8 mouse cellular contexts compared by ENCODE assay signal in the genomic region with DNA sequence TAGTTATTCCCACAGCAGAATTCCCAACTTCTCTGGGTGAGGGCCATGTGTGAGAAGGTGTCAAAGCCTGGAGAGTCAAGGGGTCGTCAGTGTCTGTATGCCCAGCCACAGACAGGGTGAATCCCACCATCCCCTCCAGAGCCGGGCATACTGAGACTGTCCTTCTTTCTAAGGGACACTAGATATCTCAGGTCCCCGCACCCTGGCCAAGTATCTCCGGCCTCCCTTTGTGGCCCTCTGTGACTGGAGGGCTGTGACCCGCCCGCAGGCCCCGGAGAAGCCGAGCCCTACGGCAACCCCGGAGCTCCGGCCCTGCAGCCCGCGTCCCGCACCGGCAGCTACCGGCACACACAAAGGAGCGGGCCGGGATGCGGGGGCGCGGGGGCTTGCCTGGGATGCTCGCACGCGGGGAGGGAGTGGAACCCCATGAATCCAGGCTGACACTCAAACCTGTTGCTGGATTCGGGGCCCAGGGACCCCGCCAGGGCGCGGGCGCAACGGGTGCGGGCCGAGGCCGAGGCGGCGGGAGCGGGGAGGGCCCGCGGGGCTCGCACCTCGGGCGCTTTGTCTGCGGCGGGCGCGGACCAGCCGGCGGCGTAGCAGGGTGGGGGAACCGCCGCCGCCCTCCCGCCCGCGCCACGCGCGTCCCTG. TPM values are rescaled to one million over a fixed set of nuclear protein-coding genes. Genes with fewer than 3 reads are reported as not detected.
DNase-seq lines count a peak whose midpoint lies in the region; ATAC-seq and TF ChIP-seq lines count a peak whose summit lies in the region.

No protein-coding gene starts in this region.

- 0 out of 2 replicates have a peak, but pooled peaks cover 4% of the 10 kb centered on the region for H3K36me3 ChIP-seq in hindbrain, embryonic 10.5 days
- no peaks in the 10 kb centered on the region for H3K36me3 ChIP-seq in liver, embryonic 15.5 days (replicated peaks)

- WGBS in lung, adult 2 months, result 1% methylated on average over 53 of the region's 57 CpGs
- under 1% methylated on average over 57 of the region's 57 CpGs for WGBS in hindbrain, embryonic 10.5 days
- 1% methylated on average over 52 of the region's 57 CpGs for WGBS in liver, embryonic 15.5 days (ENCODE audit: insufficient replicate concordance)

- DNase-seq in lung, adult 2 months, result peak; percentile 39
- DNase-seq in lung, postnatal 14 days, result no peak
- DNase-seq in adrenal gland, postnatal 10 days, result peak; percentile 42
- peak; percentile 44 for DNase-seq in embryo, embryonic 11 days
- peak; percentile 61 for DNase-seq in hindbrain, embryonic 10.5 days (ENCODE audit: low spot score)
- DNase-seq in retina, postnatal 1 day, result peak; percentile 62

- no peaks in the 10 kb centered on the region for H3K27me3 ChIP-seq in hindbrain, embryonic 10.5 days (ENCODE audit: insufficient read depth, poor library complexity, severe bottlenecking)
- peaks cover 39% of the 10 kb centered on the region for H3K27me3 ChIP-seq in liver, embryonic 15.5 days

- peak overlapping the region; percentile 78 for H3K4me2 ChIP-seq in liver, embryonic 15.5 days

- no peak for TF ChIP-seq POLR2A in lung, adult 2 months (IDR thresholded peaks at IDR 0.05; ENCODE audit: borderline replicate concordance, extremely low read depth, low read depth, low read length)

- peak overlapping the region; percentile 98 for H3K27ac ChIP-seq in hindbrain, embryonic 10.5 days
- H3K27ac ChIP-seq in liver, embryonic 15.5 days (replicated peaks), result no peak overlapping the region

- peak overlapping the region; percentile 73 for H3K4me3 ChIP-seq in lung, adult 2 months (replicated peaks; ENCODE audit: extremely low read depth, low read depth, low read length)
- peak overlapping the region; percentile 97 for H3K4me3 ChIP-seq in hindbrain, embryonic 10.5 days
- H3K4me3 ChIP-seq in liver, embryonic 15.5 days (replicated peaks), result peak overlapping the region; percentile 58

- ATAC-seq in liver, embryonic 15.5 days (ENCODE audit: insufficient read depth), result 0 out of 2 replicates have a peak, but pooled peaks have one; percentile 12
- no peak for ATAC-seq in activated CD4-positive, CD25-positive, alpha-beta regulatory T cell, adult 4 months

- H3K4me1 ChIP-seq in lung, adult 2 months (ENCODE audit: control insufficient read depth, insufficient read depth, low read length), result peaks cover 6% of the 10 kb centered on the region
- H3K4me1 ChIP-seq in hindbrain, embryonic 10.5 days (replicated peaks), result peaks cover 27% of the 10 kb centered on the region
- peaks cover 3% of the 10 kb centered on the region; the same call in 1 of the 2 replicates for H3K4me1 ChIP-seq in liver, embryonic 15.5 days (replicated peaks)

- TF ChIP-seq CTCF in lung, adult 2 months (IDR thresholded peaks at IDR 0.05; ENCODE audit: insufficient read depth, low read length), result no peak

- no peaks in the 10 kb centered on the region for H3K9me3 ChIP-seq in hindbrain, embryonic 10.5 days
- no peaks in the 10 kb centered on the region for H3K9me3 ChIP-seq in liver, embryonic 15.5 days (replicated peaks)

- H3K9ac ChIP-seq in liver, embryonic 15.5 days, result peak overlapping the region; percentile 37

RNA-seq across cellular contexts. Expression of gene Sestd1, which starts 0.4 kb away (rescaled TPM):
- polyA plus RNA-seq in lung, adult 2 months (2012; rRNA removed), result 6.6 and 12.1 TPM in 2 replicates
- 10 to 100 TPM; 15.9 to 19.3 TPM for total RNA-seq in adrenal gland, postnatal 10 days (2021)
- polyA plus RNA-seq in hindbrain, embryonic 10.5 days (2016; fragmentation: Nextera tagmentation; extraction: Ambion mirVana), result 14.8 and 18.3 TPM in 2 replicates
- 0.58 and 0.67 TPM in 2 replicates for polyA plus RNA-seq in liver, embryonic 15.5 days (2015; fragmentation: Nextera tagmentation; extraction: Ambion mirVana)
- under 1 TPM in 1 of 2 experiments, not detected in 1; 0.11 TPM for polyA plus RNA-seq in activated CD4-positive, CD25-positive, alpha-beta regulatory T cell, adult 4 months (2017; shearing (Covaris generic))
